Mouse (Mus musculus) spleen, adult 2 months (tissue): Measurements from ENCODE around the gene Pknox2.

Experiments used
- CTCF ChIP-seq: fragments of 200-500 bp; IDR thresholded peaks from 2 replicates; pipeline ENCODE4 v1.5.1; 2011; ENCODE audit warnings: mild to moderate bottlenecking, inconsistent platforms; ENCODE audit not compliant: insufficient read depth, insufficient read length, insufficient replicate concordance; ENCODE audit errors: extremely low read depth
- POLR2A ChIP-seq: fragments of 200-500 bp; IDR thresholded peaks from 2 replicates; pipeline ENCODE4 v1.6.1; 2011; ENCODE audit warnings: low read depth, low read length, inconsistent platforms

DNA sequence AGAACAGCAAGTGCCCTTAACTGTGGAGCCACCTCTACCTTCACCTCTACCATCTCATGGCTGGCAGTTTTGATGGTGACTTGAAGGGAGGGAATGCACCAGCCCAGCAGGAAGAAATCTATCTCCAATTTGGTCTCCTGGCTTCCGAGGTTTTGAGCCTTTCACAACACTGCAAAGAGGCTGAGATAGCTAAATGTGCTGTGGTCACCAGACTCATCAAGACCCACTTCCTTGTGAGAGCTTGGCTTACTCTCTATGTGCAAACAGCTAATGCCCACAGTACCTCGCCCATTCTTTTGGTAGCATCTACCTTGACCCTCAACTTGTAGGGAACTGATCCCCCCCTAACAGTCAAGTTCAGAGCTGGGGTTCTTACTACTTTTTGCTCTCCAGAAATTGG lies 284.6 kb downstream of the Pknox2 start:
- no peak for TF ChIP-seq CTCF
- TF ChIP-seq POLR2A = no peak
